Mouse (Mus musculus) liver, adult 2 months (tissue): ENCODE measurements around the gene Zfand2b. TPM values are rescaled to one million over a fixed set of nuclear protein-coding genes. Genes with fewer than 3 reads are reported as not detected.

ENCODE experiments used
- DNase-seq: peaks from one replicate; pipeline ENCODE4 v3.0.0-alpha.2; 2011; ENCODE audit warnings: low read depth, low spot score; ENCODE audit errors: extremely low read depth
- H3K27ac ChIP-seq: fragments of 200-500 bp; replicated peaks from 2 replicates; pipeline ENCODE4 v1.5.1; 2012; ENCODE audit warnings: low read depth, mild to moderate bottlenecking, control low read depth, inconsistent platforms, low read length; ENCODE audit not compliant: insufficient read depth
- H3K27me3 ChIP-seq: fragments of 200-500 bp; 2 replicates; pipeline ENCODE4 v1.6.1; 2012; ENCODE audit warnings: mild to moderate bottlenecking, moderate library complexity, low read length, inconsistent platforms; ENCODE audit not compliant: control insufficient read depth, insufficient read depth
- H3K36me3 ChIP-seq: fragments of 200-500 bp; 2 replicates; pipeline ENCODE4 v1.6.1; 2012; ENCODE audit warnings: low read length, inconsistent platforms; ENCODE audit not compliant: control insufficient read depth, insufficient read depth
- H3K4me1 ChIP-seq: fragments of 200-500 bp; 2 replicates; pipeline ENCODE4 v1.6.1; 2011; ENCODE audit warnings: low read length; ENCODE audit not compliant: control insufficient read depth, insufficient read depth
- H3K4me3 ChIP-seq: fragments of 200-500 bp; 2 replicates; pipeline ENCODE4 v1.5.1; 2011; ENCODE audit warnings: low read depth, mild to moderate bottlenecking, control low read depth, low read length, moderate library complexity; ENCODE audit not compliant: insufficient read depth
- H3K79me2 ChIP-seq: fragments of 200-500 bp; 2 replicates; pipeline ENCODE4 v1.6.1; 2012; ENCODE audit warnings: inconsistent platforms, mild to moderate bottlenecking, low read length, moderate library complexity; ENCODE audit not compliant: control insufficient read depth, insufficient read depth
- H3K9ac ChIP-seq: fragments of 200-500 bp; 2 replicates; pipeline ENCODE4 v1.6.1; 2012; ENCODE audit warnings: low read depth, mild to moderate bottlenecking, control low read depth, inconsistent platforms, low read length
- CTCF ChIP-seq: fragments of 200-500 bp; IDR thresholded peaks from 2 replicates; pipeline ENCODE4 v1.5.1; 2011; ENCODE audit warnings: low read depth, low read length, control low read depth
- POLR2A ChIP-seq: fragments of 200-500 bp; IDR thresholded peaks from 2 replicates; pipeline ENCODE4 v1.6.1; 2011; ENCODE audit warnings: low read length, control low read depth; ENCODE audit not compliant: insufficient read depth; ENCODE audit errors: extremely low read depth
- WGBS: fragments of 180-500 bp; shearing (Covaris S2); methylation state at CpG from one replicate; pipeline ENCODE4 v1.1.7; 2018; 5-methylcytosine and 5-hydroxymethylcytosine counted together
- polyA plus RNA-seq: library from polyadenylated mRNA; depleted of rRNA; stranded (reverse); fragments of >200 nt; gene quantifications from 2 replicates; pipeline ENCODE4 v1.2.3, GENCODE M21; 2012
- total RNA-seq: library from RNA; depleted of rRNA; stranded (reverse); fragments of >200 nt; gene quantifications from 2 replicates; pipeline ENCODE4 v1.2.3, GENCODE M21; 2014

Gene Zfand2b
- total and polyA plus RNA-seq, 2 experiments, result 30.5 to 81.4 TPM

DNA sequence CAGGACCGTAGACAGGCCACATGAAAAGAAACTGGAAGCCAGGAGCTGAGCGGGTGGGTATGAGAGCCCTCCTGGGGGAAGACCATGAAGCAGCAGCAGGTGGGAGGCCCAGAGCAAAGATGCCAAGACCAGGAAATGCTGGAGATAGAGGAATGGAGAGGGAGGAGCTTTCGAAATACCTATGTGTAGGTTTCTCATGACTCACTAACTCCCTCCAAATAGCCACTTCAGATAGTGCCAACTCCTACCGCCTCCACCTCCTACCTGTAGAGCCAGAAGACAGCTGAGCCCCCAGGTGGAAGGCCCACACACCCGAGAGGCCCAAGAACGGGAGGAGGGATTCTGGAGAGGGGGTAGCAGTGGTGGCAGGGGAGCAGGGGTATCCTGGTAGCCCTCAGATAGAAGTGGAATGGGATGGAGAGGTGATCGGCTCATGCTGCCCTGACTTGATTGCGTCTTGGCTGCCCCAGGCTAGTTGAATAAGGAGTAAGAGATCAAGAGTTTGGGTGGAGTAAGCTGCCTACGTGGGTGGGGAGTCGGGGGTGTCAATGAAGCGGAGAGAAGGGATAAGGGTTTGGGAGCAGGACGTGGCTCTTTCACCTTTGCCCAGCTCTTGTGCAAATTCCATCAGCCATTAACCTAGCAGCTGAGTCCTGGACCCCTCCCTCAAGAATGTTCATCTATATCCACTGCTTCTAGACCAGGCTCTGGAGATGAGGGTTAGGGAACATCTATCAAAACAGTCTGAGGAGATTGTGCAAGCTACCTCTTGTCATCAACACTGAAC, 34.8 kb upstream of the Zfand2b start, which contains the start of gene Slc23a3:
TSS of gene Slc23a3 (minus strand) at position 470 of the 787 bp plus-strand sequence.
- TF ChIP-seq CTCF (no peak), POLR2A (no peak)
- DNase-seq, result peak; percentile 28
- Histone ChIP-seq H3K4me3 (no peak within 1 kb of the TSS), H3K27me3 (no peaks in the 10 kb centered on the region), H3K4me1 (no peaks in the 10 kb centered on the region; the same call in 1 of the 2 replicates), H3K9ac (no peak within 1 kb of the TSS), H3K27ac (no peak within 1 kb of the TSS), H3K36me3 (peaks cover 16% of the 10 kb centered on the region), H3K79me2 (no peaks in the 10 kb centered on the region)
- WGBS, result 44% methylated on average over 12 of the region's 12 CpGs

DNA sequence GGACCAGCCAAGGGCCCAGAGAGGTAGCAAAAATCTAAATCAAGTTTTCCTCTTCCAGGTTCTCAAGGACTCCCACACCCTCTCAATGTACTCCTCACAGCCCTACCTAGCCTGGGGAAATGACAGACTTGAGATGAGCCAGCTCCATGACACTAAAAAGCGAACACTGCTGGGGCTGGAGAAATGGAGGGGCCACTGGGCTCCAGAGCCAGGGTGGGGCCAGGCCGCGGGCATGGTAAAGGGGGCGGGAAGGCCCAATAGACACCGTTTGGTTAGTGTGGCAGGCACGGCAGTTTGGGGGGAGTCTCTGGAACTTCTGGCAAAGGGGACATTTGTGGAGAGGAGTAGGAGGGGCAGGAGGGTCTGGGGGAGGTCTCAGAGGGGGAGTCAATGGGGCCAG, 32.2 kb upstream of the Zfand2b start:
- WGBS, result 90% methylated on average over 6 of the region's 6 CpGs
- H3K79me2 ChIP-seq, result no peaks in the 10 kb centered on the region
- no peak overlapping the region for H3K4me3 ChIP-seq
- no peak overlapping the region for H3K9ac ChIP-seq
- no peak for DNase-seq
- peaks cover 3% of the 10 kb centered on the region; the same call in 1 of the 2 replicates for H3K4me1 ChIP-seq
- no peak overlapping the region for H3K27ac ChIP-seq
- H3K27me3 ChIP-seq, result no peaks in the 10 kb centered on the region
- H3K36me3 ChIP-seq, result peaks cover 26% of the 10 kb centered on the region
- TF ChIP-seq POLR2A (no peak), CTCF (no peak)

GRCm38 (mm10) chr1:75136730-75137129, 31.7 kb upstream of the Zfand2b start:
- H3K79me2 ChIP-seq, result no peaks in the 10 kb centered on the region
- no peak for TF ChIP-seq CTCF
- H3K36me3 ChIP-seq, result peaks cover 26% of the 10 kb centered on the region
- H3K27me3 ChIP-seq, result no peaks in the 10 kb centered on the region
- H3K9ac ChIP-seq, result no peak overlapping the region
- DNase-seq, result no peak
- 86% methylated on average over 3 of the region's 3 CpGs for WGBS
- H3K4me3 ChIP-seq, result no peak overlapping the region
- H3K27ac ChIP-seq, result no peak overlapping the region
- peaks cover 3% of the 10 kb centered on the region; the same call in 1 of the 2 replicates for H3K4me1 ChIP-seq

GRCm38 (mm10) chr1:75138448-75138847, 30.0 kb upstream of the Zfand2b start:
- TF ChIP-seq POLR2A (no peak), CTCF (no peak)
- H3K4me1 ChIP-seq, result peaks cover 6% of the 10 kb centered on the region
- 95% methylated on average over 2 of the region's 2 CpGs for WGBS
- no peak overlapping the region for H3K4me3 ChIP-seq
- no peak overlapping the region for H3K9ac ChIP-seq
- H3K27ac ChIP-seq, result no peak overlapping the region
- H3K27me3 ChIP-seq, result no peaks in the 10 kb centered on the region
- H3K79me2 ChIP-seq, result peaks cover 3% of the 10 kb centered on the region; the same call in 1 of the 2 replicates
- peaks cover 26% of the 10 kb centered on the region for H3K36me3 ChIP-seq
- DNase-seq, result no peak

- H3K36me3 ChIP-seq, result peaks cover 37% of the 10 kb centered on the region
- DNase-seq, result no peak
- WGBS, result 11% methylated on average over 4 of the region's 4 CpGs
Observed at GRCm38 (mm10) chr1:75140601-75141190, 27.8 kb upstream of the Zfand2b start.

More at GRCm38 (mm10) chr1:75140601-75141190, 27.8 kb upstream of the Zfand2b start:
- H3K27ac ChIP-seq, result peak overlapping the region; percentile 100
- no peaks in the 10 kb centered on the region for H3K27me3 ChIP-seq
- H3K79me2 ChIP-seq, result peaks cover 15% of the 10 kb centered on the region; the same call in 1 of the 2 replicates
- peak overlapping the region; percentile 95 for H3K9ac ChIP-seq
- H3K4me1 ChIP-seq, result peaks cover 20% of the 10 kb centered on the region
- TF ChIP-seq CTCF (no peak), POLR2A (no peak)
- H3K4me3 ChIP-seq, result peak overlapping the region; percentile 92
